Mouse (Mus musculus): ENCODE results near the gene Cdc42bpa. TPM values are rescaled to one million over a fixed set of nuclear protein-coding genes. Genes with fewer than 3 reads are reported as not detected.

Cdc42bpa gene
- total RNA-seq, 4 experiments from 2014 or later = 38.6 to 47.9 (median 44.9) TPM

GRCm38 (mm10) chr1:180191651-180192220, 231.5 kb downstream of the Cdc42bpa start:
- DNase-seq (ENCODE audit: low spot score) = no peak

- no peak for DNase-seq (ENCODE audit: low spot score)
These were observed 232.6 kb downstream of the Cdc42bpa start for GRCm38 (mm10) chr1:180192866-180193265.

DNA sequence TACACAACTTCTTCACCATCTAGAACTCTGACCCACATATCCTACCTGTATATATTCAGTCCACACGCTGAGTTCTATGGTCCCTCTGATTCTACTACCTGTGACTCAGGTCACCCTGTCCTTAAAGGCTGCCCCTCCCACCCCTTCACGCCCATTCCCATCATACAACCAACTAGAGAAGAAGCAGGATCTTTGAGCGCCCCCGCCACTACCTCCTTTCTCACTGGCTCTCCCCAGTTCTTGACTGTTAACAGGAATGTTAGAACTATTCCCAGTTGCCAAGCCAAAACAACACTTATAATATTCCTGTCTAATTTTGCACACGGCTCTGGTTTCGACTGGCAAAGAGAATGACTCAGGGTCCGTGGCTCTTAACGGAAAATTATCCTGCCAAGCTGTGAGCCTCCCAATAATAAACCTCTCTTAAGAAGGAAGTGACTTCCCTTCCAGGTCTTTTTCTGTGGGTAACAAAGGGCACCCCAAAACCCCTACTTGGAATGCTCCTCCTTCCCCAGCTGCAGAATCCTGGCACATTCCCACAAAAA, 233.2 kb downstream of the Cdc42bpa start:
- DNase-seq (ENCODE audit: low spot score) = no peak

GRCm38 (mm10) chr1:180194048-180194447, 233.8 kb downstream of the Cdc42bpa start:
- no peak for DNase-seq (ENCODE audit: low spot score)

DNA sequence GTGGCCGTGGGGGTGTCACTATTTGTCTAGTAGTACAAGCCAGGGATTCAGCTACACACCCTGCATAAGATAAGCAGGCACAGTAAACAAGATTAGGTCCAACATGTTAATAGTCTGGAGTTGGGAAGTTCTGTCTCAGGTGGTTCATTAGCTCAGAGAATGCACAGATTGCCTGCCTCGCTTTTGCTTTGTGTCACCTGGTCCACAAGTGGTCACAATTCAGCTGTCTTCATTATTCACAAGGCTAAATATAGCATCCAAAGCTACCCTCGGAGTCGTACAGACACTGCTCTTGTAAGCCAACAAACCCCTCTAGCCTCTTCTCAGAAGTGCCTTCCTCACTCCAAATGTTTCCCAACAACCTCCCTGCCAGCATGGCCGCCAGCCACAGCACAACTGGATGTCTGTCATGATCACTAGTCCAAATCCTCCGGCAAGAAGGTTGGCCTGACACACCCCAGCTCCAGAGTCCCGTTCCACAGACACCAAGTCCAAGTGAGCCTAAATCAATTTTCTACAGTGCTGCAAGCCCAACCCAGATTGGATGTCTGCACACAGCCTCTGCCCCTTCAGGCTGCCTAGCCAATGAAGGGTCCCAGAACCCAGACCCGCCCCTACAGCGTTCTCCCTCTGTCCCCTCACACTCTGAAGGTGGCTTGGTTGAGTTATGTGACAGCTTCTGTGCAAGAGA, 234.7 kb downstream of the Cdc42bpa start:
- peak; percentile 53 for DNase-seq (ENCODE audit: low spot score)

DNA sequence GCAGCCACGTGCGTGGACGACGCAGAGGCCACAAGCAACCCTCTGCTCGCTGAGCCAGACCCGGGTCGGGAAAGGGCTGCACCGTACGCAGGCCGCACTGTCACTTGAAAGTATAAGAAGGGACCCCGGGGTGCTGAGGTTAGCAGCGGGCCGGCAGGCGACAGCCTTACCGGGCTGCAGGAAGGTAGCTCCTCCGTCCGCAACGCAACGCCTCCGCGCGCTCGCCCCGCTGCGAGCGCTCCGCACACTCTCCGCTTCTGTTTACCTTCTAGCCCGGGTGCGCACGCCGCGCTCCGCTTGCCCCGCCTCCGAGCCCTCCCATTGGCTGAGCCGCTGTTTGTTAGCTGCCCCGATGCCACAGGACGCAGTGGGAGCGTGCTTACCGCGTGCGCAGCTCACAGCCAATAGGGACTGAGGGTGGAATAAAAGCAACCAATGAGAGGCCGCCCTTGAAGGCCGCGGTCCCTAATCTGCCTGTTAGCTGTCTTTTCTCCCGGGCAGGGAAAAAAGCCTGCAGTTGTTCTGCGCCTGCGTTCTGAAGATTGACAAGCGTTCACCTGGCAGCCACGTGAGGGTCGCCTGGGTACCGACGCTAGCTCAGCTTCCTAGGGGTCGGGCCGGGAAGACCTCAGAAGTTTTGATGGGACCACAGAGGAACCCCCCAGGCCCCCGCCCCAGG, 235.6 kb downstream of the Cdc42bpa start:
- peak; percentile 97 for DNase-seq (ENCODE audit: low spot score)

- DNase-seq (ENCODE audit: low spot score) = no peak
These were observed 236.2 kb downstream of the Cdc42bpa start for GRCm38 (mm10) chr1:180196508-180196907.

DNA sequence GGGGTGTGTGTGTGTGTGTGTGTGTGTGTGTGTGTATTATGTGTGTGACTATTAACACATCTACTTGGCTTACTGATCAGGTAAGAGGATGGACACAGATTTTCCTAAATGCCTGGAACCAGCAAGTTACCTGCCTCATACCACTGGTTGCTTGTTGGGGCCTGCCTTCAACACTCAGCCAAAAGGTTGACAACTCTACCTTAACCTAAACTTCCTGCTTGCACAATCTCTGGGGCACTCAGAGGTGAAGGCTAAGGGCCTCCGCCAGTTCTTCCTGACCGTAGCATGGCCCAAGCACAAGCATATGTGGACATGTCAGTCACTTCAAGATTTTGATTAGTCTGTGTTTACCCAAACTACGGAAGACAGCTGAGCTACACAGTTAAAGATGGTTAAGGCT, 237.7 kb downstream of the Cdc42bpa start:
- DNase-seq (ENCODE audit: low spot score) = no peak

DNA sequence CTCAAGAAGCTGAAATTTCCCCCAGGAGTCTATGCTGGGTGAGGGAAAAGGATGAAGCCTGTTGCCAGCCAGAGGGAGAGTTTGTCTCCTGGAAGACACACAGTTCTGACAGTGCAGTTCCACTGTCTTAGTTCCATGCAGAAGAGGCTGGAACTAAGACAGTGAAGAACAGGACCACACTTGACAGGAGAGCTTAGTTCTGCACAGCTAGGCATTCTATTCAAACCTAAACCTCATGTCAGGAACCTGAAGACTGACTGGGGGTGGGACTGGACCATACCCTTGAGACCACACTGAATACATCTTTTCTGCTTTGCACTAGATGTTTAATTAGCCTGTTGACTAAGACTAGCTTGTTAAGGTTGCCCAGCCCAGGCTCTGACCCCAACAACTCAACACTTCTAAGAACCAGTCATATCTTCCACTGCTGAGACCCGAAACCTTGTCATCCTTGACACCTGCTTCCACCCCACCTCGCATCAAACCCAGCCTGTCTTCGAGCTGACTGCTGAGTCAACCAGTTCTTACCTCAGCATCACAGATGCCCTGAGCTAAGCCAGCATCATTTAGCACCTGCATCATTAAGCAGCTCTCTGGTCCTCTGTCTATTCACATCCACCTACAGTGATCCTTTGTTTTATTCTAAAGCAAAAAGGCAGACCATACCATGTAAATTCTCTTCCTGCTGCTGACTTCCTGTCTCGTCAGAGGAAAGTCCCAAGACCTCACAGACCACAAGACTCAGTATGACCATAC, 238.9 kb downstream of the Cdc42bpa start, which contains the start of gene Coq8a:
Coq8a (minus strand) TSS at position 644 of the 756 bp plus-strand sequence.
- DNase-seq (ENCODE audit: low spot score) = no peak

DNA sequence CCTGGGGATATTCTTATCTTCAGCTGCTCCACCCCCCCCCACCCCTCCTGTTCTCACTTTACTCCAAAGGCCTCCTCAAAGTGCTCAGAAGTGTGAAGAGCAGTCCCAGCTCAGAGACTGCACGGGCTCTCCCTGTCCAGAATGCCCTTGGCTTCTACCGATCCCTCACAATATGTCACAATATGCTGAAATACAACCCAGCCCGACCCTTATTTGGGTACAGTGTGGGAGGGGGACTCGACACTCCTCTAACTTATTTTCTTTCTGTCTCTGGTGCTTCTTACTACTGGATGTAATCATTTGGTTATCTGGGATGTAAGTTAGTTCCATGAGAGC, 239.4 kb downstream of the Cdc42bpa start:
- DNase-seq (ENCODE audit: low spot score) = no peak

GRCm38 (mm10) chr1:180200722-180201121, 240.4 kb downstream of the Cdc42bpa start:
- DNase-seq (ENCODE audit: low spot score) = no peak

DNA sequence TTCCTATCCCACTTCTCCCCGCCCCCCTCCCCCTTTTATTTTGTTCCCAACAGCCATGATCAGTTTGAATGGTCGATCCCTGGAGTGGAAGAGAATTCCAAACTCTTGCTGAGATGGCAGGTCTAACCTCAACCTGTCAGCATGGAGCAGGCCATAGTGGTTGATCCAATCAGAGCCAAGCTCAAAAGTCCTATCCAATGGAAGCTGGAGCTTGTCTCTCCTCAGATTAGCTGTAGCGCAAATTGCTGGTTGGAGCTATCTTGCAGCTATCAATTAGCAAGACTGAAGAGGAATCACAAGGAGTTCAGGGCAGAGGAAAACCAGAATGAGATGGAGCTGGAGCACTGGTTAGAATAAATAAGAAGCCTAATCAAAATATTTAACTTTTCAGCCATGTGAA, 248.1 kb downstream of the Cdc42bpa start:
- DNase-seq (ENCODE audit: low spot score) = no peak

DNA sequence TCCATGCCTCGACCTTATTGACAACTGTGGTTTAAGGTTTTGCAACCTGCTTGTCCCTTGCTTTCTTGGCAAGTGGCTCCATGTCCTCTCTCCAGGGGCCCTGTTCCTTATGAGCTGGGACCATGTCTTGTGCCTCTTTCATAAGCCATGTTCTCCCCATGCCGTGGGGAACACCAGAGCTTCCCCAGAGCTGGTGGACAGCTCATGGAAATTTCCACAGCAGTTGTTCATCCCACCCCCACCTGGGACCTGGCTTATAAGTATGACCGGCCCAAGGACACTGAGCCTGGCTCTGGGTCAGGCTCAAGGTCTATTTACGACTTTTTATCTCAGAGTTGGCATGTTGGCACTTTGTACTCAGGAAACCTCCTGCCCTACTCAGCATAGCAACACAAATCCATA, 249.8 kb downstream of the Cdc42bpa start:
- peak; percentile 71 for DNase-seq (ENCODE audit: low spot score)

GRCm38 (mm10) chr1:180210781-180211271, 250.6 kb downstream of the Cdc42bpa start:
- DNase-seq (ENCODE audit: low spot score) = no peak

DNA sequence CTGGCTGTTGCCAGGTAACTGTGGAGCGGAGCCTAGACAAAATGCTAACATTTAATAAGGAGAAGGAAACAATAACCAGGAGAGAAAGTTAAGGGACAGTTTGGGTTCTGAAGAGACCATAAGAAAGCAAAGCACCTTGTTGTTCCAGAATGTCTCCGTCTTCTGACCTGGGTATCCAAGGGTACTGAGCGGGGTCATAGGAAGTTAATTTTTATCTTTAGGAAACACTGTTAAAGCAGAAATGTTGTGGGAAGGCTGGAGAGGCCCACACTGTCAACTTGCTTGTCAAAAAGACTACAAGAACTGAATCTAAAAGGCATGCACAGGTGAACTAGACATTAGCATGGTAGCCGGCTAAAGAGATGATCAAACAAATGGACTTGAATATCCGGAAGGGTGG, 252.6 kb downstream of the Cdc42bpa start:
- no peak for DNase-seq (ENCODE audit: low spot score)

DNA sequence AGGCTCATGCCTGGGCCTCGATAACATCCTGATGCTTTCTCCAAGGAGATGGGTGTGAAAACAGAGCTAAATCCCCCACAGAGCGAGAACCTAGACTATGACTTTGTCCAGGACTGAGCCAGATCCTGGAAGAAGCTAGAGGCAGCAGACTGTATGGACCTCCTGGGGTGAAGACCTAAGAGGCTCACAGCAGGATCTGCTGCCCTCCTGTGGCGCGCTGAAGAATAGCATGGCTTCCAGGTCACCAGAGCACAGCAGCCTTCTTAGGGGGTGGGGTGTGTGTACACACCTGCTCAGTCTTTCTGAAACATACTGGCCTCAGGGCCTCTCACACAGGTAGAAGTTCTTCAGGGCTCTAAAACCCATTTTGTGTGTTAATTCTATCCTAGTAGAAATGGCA, 254.8 kb downstream of the Cdc42bpa start:
- DNase-seq (ENCODE audit: low spot score) = peak; percentile 64

Other genes with a start within 250 kb of the Cdc42bpa start
- under 1 TPM; 0.24 to 0.62 (median 0.48) TPM for gene Kif28, start 215.2 kb upstream of the Cdc42bpa start, total RNA-seq (2022)
- not detected for gene Gm10518, start 157.1 kb upstream of the Cdc42bpa start, total RNA-seq (2022)
- 10 to 100 TPM; 15.5 to 20.3 (median 16.8) TPM for gene Ahctf1, start 156.8 kb upstream of the Cdc42bpa start, total RNA-seq (2022)
- gene Coq8a, start 239.1 kb downstream of the Cdc42bpa start, total RNA-seq (2022) = 1,000 to 10,000 TPM in 1 of 4 experiments, 100 to 1,000 TPM in 3; 923 to 1,131 (median 957) TPM